Mouse (Mus musculus): ENCODE measurements at regions not wholly inside any gene's neighbourhood (a gene's known extent, or its start where the extent isn't known, plus 50 kb on each side); places are given as distances from the start of the nearest gene placed in this dataset.

DNA sequence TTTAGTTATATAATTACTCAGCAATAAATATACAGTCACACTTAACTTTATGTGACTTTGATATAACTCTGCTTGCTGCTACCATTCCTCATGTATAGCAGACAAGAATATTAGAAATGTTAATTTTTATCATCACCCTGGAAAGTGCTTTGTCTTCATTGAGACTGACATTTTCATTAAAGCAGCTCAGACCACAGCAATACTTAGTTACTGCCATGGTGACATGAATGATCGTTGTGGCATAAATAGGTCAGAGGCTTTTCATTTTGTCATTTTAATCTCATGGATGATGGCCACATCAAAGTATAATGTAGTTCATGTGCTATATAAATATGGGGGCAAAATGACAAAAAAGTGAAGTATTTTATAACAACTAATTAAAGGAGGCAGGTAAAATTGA is 498.1 kb downstream of the Slc22a22 start:
- TF ChIP-seq POLR2A (IDR thresholded peaks at IDR 0.05; ENCODE audit: low read depth, low read length) (no peak), CTCF (IDR thresholded peaks at IDR 0.05; ENCODE audit: borderline replicate concordance, insufficient read depth, low read length) (no peak)
- H3K4me3 ChIP-seq (ENCODE audit: insufficient read depth, low read length): no peak overlapping the region
- no peaks in the 10 kb centered on the region for H3K4me1 ChIP-seq (ENCODE audit: control insufficient read depth, insufficient read depth, low read length)

DNA sequence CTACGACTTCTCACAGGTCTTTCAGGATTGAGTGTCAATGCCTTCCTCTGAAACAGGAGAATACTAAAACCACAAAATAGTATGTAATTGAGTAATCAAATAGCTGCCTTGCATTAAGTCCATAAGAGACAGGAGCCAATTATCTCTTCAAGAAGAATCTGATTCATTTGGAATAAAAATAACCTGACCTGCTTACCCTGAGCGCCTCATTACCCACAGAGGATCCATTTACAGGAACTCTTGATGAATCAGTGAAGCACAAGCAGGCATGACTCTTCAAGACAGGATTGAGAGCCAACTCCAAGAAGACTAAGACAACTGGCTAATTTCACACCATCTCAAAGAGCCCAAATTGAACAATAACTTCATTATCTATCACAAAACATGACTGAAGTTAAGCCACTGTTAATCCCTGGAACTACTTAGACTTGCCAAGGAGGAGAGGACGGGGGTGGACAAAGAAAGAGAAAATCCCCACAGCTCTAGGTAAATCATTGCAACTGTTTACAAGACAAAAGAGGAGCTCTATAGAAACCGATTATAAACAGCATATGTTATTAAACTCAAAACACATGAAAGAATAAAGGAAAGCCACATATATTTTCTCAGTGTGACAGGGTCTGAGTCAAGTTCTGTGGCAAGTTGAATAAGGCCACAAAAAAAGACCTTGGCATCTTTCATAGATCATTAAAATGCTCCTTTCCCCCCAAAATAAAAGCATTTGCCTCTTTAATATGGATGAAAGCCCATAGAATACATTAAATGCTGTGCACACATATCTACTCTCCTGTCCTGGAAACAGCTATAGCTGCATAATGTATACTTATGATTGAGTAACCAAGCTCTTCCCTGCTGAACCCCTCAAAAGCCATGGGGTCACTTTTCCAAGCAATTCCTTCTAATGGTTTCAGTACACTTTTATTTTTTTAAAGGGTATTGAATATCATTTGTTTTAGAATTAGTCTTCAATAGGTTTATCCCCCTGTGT is 501.7 kb downstream of the Slc22a22 start:
- Histone ChIP-seq H3K4me3 (ENCODE audit: insufficient read depth, low read length) (no peak overlapping the region), H3K4me1 (ENCODE audit: control insufficient read depth, insufficient read depth, low read length) (no peaks in the 10 kb centered on the region), H3K27ac (ENCODE audit: insufficient read depth, low read length) (peak overlapping the region; percentile 98)
- TF ChIP-seq CTCF (IDR thresholded peaks at IDR 0.05; ENCODE audit: borderline replicate concordance, insufficient read depth, low read length) (no peak), POLR2A (IDR thresholded peaks at IDR 0.05; ENCODE audit: low read depth, low read length) (no peak)

More for the DNA sequence above, 498.1 kb downstream of the Slc22a22 start:
- no peak overlapping the region for H3K27ac ChIP-seq (ENCODE audit: insufficient read depth, low read length)

DNA sequence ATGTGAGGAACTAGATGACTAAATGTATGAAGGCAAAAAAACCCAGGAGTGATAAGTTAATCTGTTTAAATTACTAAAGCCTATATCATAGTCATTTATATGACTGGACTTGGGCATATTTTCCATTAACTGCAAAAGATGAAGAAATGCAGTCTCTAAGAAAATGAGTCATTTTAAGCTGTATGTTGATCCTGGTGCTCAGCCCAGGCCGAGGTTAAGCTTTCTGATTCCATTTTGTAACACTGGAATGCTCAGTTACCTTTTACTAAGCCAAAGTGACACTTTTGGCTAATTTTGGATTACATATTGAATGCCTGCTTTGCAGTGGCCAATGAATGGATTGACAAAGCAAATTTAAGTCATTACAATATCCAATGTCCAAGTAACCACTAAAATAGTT is 507.3 kb downstream of the Slc22a22 start:
- H3K4me3 ChIP-seq (ENCODE audit: insufficient read depth, low read length): no peak overlapping the region
- no peak for TF ChIP-seq POLR2A (IDR thresholded peaks at IDR 0.05; ENCODE audit: low read depth, low read length)
- TF ChIP-seq CTCF (IDR thresholded peaks at IDR 0.05; ENCODE audit: borderline replicate concordance, insufficient read depth, low read length): no peak
- H3K4me1 ChIP-seq (ENCODE audit: control insufficient read depth, insufficient read depth, low read length): peaks cover 6% of the 10 kb centered on the region; the same call in 1 of the 2 replicates
- H3K27ac ChIP-seq (ENCODE audit: insufficient read depth, low read length): peak overlapping the region; percentile 73

DNA sequence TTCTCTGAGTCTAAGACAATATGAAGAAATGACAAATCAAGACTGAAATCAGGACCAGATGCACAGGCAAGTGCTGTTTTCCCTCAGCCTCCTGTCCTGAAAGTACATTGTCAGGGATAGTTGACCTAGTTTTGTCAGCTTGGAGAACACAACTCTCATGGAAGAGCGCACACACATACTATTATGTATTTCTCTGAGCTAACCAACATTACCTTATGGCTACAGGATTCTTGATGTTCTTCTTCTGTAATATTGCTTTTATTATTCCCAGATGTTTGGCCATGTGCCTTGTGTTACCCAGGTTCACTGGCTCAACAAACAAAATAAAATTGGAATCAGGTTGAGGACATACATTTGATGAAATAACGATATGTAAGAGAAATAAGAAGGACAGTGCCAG is 521.1 kb downstream of the Slc22a22 start:
- no peak overlapping the region for H3K27ac ChIP-seq (ENCODE audit: insufficient read depth, low read length)

DNA sequence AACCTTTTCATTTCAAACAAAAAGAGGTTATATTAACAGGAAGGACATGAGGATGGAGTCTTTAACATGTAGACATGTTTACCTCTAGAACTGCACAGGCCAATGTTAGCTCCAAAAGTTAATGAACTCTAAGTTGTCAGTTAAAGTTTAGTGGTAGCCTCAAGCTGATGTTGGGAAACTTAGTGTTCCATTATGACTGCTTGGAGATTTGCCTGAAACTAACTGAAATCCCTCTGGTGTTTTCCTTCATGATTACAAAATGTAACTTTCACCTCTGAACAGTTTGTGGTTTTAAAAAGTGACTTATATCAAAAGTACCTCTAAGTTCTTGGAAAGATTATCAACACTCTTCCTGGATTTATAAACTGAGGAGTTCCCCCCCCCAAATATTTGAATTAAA is 525.2 kb downstream of the Slc22a22 start:
- H3K4me1 ChIP-seq (ENCODE audit: control insufficient read depth, insufficient read depth, low read length): peaks cover 2% of the 10 kb centered on the region; the same call in 1 of the 2 replicates
- H3K4me3 ChIP-seq (ENCODE audit: insufficient read depth, low read length): no peak overlapping the region
- TF ChIP-seq POLR2A (IDR thresholded peaks at IDR 0.05; ENCODE audit: low read depth, low read length): no peak
- no peak for TF ChIP-seq CTCF (IDR thresholded peaks at IDR 0.05; ENCODE audit: borderline replicate concordance, insufficient read depth, low read length)
- H3K27ac ChIP-seq (ENCODE audit: insufficient read depth, low read length): peak overlapping the region; percentile 18; the same call in 1 of the 2 replicates

More for the DNA sequence above, 521.1 kb downstream of the Slc22a22 start:
- no peak overlapping the region for H3K4me3 ChIP-seq (ENCODE audit: insufficient read depth, low read length)
- TF ChIP-seq POLR2A (IDR thresholded peaks at IDR 0.05; ENCODE audit: low read depth, low read length) (no peak), CTCF (IDR thresholded peaks at IDR 0.05; ENCODE audit: borderline replicate concordance, insufficient read depth, low read length) (no peak)
- peaks cover 2% of the 10 kb centered on the region; the same call in 1 of the 2 replicates for H3K4me1 ChIP-seq (ENCODE audit: control insufficient read depth, insufficient read depth, low read length)

DNA sequence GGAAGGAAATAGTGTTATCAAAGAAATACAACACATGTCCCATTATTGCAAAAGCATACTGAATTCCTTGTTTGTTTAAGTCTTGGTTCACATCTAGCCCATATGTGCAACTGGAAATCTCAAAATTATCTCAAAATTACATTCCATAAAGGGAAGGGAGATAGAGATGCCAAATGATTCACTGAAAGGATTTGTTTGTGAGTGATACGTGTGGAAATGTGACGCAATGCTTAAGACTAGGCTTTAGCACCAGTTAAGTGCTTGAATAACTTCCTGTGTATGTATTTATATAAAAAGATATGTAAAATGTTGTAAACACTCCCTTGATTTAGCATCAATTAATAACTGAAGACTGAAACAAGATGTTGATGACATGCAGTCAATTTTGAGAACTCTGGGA is 526.6 kb downstream of the Slc22a22 start:
- TF ChIP-seq POLR2A (IDR thresholded peaks at IDR 0.05; ENCODE audit: low read depth, low read length) (no peak), CTCF (IDR thresholded peaks at IDR 0.05; ENCODE audit: borderline replicate concordance, insufficient read depth, low read length) (no peak)
- Histone ChIP-seq H3K4me1 (ENCODE audit: control insufficient read depth, insufficient read depth, low read length) (no peaks in the 10 kb centered on the region), H3K4me3 (ENCODE audit: insufficient read depth, low read length) (no peak overlapping the region), H3K27ac (ENCODE audit: insufficient read depth, low read length) (no peak overlapping the region)

DNA sequence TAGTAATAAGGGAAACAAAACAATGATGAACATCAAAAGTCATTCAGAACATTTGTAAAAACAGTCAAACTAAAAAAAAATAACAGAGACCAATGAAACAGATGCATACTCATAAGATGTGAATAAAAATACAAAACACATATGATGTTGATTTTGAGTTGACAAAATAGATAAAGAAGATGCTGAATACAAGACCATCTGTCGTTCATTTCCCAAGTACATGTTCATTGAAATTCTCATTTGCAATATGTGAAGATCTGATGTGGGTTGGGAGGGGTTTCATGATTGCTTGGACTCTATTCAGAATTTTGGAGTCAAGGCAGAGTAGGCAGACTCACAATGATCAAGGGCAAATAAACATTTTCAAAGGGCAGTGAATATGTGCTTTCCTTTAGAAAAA is 536.5 kb downstream of the Slc22a22 start:
- no peak for TF ChIP-seq CTCF (IDR thresholded peaks at IDR 0.05; ENCODE audit: borderline replicate concordance, insufficient read depth, low read length)
- no peak for TF ChIP-seq POLR2A (IDR thresholded peaks at IDR 0.05; ENCODE audit: low read depth, low read length)
- Histone ChIP-seq H3K4me3 (ENCODE audit: insufficient read depth, low read length) (no peak overlapping the region), H3K27ac (ENCODE audit: insufficient read depth, low read length) (no peak overlapping the region), H3K4me1 (ENCODE audit: control insufficient read depth, insufficient read depth, low read length) (no peaks in the 10 kb centered on the region)

DNA sequence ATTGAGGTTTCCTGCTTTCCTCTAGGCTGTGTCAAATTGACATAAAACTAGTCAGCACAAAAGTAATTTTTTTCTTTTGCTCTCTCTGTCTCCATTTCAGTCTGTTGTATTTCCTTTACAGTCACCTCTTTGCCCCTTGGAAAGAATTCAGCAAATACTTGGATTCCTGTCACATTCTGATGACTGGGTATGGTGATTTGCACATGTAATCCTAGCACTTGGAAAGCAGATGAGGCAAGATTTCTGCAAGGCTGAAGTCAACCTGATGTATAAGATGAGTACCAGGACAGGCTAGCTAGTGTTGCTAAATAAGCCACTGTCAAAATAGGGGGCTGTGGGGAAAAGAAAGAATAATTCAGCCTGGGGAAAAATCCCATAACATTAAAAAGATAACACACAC is 580.9 kb downstream of the Slc22a22 start:
- Histone ChIP-seq H3K27ac (ENCODE audit: insufficient read depth, low read length) (peak overlapping the region; percentile 60), H3K4me1 (ENCODE audit: control insufficient read depth, insufficient read depth, low read length) (peaks cover 6% of the 10 kb centered on the region), H3K4me3 (ENCODE audit: insufficient read depth, low read length) (no peak overlapping the region)
- TF ChIP-seq POLR2A (IDR thresholded peaks at IDR 0.05; ENCODE audit: low read depth, low read length) (no peak), CTCF (IDR thresholded peaks at IDR 0.05; ENCODE audit: borderline replicate concordance, insufficient read depth, low read length) (no peak)

DNA sequence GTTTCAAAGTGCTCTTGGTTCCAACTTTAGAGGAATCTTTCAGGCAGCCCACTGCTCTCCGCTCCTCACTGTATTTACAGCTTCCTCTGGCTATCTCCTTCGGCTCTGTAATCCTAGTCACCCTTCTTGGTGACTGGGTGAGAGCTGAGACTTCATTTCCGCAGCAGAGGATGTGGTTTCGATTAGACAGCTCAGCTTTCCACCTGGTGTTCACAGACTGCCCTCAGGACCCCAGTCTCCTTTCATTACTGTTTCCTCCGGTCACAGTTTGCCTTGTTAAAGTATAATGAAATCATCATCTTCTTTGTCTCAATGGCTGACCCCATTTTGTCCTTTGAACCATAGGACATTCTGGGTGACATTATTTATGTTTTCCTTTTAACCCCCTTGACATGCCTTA is 595.9 kb downstream of the Slc22a22 start:
- Histone ChIP-seq H3K27ac (ENCODE audit: insufficient read depth, low read length) (no peak overlapping the region), H3K4me1 (ENCODE audit: control insufficient read depth, insufficient read depth, low read length) (no peaks in the 10 kb centered on the region), H3K4me3 (ENCODE audit: insufficient read depth, low read length) (no peak overlapping the region)
- TF ChIP-seq POLR2A (IDR thresholded peaks at IDR 0.05; ENCODE audit: low read depth, low read length): no peak
- TF ChIP-seq CTCF (IDR thresholded peaks at IDR 0.05; ENCODE audit: borderline replicate concordance, insufficient read depth, low read length): no peak

DNA sequence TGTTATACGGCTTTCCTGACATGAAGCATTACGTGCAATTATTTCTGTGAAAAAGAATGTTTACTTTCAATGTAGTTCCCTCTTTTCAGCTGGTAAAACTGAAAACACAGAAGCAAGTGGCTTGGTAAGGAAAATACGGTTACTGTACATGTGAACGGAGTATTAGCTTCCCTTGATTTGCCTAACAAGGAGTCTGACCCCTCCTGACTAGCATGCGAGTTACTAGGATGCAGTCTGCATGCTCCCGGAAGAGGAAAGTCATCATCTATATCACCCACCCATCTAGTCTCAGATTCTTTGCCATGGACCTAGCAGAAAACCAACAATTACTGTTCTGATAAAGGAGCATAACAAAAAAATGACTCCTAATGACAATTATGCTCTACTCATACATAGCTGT is 611.5 kb downstream of the Slc22a22 start:
- Histone ChIP-seq H3K27ac (ENCODE audit: insufficient read depth, low read length) (no peak overlapping the region), H3K4me1 (ENCODE audit: control insufficient read depth, insufficient read depth, low read length) (no peaks in the 10 kb centered on the region), H3K4me3 (ENCODE audit: insufficient read depth, low read length) (no peak overlapping the region)
- TF ChIP-seq CTCF (IDR thresholded peaks at IDR 0.05; ENCODE audit: borderline replicate concordance, insufficient read depth, low read length) (no peak), POLR2A (IDR thresholded peaks at IDR 0.05; ENCODE audit: low read depth, low read length) (no peak)

Data from embryonic fibroblast, embryonic 13.5 days (primary cell).